Mouse (Mus musculus) embryo, embryonic 10 days (tissue): ENCODE measurements around the gene Fam83g.
A peak's percentile ranks its signal among the peaks of the same experiment; 100 is the strongest.

ENCODE experiments used
- DNase-seq: peaks from one replicate; pipeline ENCODE4 v3.0.0-alpha.2; 2015; ENCODE audit warnings: low spot score

Fam83g gene

DNA sequence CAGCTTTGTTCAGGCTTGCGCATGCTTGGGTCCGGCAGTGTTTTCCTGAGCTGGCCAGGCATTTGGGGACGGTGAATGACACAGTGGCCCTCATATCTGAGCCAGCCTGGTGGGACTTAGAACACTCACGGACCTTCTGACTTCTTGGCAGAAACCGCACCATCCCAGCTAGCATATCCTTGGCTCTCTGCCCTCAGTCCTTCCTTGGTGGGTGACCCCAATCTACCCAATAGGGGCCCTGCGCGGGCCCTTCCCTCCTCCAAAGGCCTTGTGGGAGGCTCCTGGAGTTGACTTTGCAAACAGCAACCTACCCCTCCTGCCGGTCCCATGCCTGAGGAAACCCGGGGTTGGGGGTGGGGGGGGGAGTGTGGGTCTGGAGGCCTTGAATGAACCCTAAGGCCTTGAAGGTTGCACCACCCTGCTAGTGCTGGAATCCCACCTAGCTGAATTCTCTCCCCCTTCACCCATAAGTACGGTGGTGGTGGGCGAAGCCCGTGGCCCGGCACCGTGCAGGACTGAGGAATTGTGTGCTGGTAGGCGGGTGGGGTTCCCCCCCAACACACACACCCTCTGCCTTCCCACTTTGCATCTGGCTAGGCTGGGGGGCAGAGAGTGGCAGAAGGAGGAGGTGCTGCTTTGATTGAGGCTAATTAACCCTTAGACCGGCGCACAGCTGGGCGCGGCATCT is 9.6 kb upstream of the Fam83g start:
- no peak for DNase-seq

DNA sequence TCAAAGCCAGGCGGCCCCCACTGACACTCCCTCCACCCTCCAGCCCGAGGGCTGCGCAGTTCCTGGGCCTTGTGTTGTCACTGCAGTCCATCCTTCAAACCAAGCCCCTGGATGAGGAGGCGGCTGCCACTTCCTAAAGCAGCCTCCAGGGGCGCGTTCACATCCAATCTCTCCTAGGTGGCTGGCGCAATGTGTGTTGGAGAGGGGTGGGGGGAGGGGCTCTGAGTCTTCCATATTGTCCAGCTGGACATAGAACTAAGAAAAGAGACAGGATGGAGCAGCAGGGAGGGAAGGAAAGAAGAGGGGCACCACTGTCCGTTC is 9.1 kb upstream of the Fam83g start:
- peak; percentile 92 for DNase-seq

DNA sequence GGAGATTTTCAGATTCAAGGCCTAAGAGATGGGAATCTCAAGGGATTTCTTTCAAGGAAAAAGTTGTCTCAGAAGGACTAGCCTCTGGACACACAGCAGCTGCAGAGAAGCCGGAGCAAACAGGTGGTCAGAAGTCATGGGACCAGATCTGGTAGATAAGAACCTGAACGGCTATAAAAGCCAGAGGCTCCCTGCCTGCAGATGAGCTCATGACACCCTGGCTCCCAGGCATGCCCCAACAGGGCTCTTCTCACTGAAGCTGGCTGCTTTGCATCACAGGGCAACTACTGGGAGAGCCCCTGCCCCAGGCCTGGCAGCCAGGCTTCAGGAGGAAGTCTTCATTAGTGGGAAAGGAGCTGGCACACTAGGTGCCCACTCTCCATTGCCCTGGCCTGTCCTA is 8.6 kb upstream of the Fam83g start:
- DNase-seq: no peak

DNA sequence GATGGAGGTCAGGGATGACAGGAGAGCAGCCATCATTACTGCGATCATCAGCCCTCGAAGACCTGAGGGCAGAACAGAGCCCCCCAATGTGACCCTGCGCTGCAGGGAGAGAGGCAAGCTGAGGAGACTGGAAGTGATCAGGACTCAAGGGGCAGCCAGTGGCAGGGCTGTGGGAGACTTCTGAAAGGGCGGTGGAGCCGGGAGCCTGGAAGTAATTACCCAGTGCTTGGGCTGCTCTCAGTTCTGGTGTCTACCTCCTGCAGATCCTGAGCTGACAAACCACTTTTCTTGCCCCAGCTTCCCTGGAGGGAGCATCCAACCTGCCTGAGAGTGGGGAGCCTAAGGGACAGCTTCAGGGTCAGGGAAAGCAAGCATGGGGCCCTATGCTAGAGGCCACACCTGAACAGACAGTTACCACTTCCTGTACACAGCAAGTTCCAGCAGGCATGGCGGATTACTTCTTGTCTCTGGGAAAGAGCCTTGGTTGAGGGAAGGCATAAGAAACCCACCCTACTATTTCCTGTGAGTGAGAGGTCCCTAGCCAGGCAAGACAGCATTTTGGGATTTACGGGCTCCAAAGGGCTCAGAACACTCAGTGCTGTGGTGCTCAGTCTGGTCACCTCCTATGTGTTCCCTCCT is 7.6 kb upstream of the Fam83g start:
- peak; percentile 53 for DNase-seq

DNA sequence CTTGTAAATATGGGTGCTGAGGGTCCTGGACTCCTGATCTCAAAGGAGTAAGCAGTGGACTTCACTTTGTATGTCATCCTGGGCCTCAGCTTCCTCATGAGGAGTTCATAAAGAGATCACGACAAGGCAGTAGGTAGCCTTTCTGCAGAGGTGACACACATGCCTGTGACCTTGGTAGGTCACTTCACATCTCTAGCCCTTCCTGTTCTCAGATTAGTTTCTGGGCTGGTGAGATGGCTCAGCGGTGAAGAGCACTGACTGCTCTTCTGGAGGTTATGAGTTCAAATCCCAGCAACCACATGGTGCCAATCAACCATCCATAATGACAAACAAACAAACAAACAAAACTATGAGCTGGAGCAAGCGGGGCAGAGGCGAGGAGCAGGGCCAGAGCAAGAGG is 6.2 kb upstream of the Fam83g start:
- no peak for DNase-seq

DNA sequence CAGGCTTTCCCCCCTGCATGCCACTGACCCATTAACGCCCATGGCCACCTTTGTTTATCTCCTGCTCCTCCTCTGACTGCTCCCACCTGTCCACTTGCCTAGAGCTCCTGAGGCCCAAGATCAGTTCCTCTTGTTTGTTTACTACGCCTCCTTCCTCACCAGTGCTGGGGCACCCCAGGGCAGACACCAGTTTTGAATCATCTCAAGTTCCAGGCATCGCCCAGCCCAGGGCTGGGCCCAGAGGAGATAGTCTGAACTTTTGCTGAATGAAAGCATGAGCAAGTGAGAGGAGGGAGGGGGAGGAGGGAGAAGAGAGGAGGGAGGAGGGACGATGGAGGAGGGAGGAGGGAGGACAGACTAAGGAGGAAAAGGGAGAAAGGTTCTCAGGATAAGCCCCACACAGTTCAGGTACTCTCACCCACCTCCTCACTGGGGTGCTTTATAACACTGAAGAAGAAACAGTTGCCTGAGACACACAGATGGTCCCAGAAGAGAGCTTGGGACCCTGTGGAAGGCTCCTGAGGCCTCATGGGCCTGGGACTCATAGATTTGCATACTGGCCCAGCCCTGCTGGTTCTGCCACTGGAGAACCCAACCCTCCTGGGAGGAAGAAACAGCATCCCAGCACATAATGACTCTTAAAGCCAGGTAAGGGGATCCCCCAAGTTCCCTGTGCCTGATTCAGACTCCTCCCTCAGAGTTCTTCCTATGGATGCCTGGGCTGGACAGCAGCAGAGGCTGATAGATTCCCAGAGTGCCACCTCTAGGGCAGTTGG is 4.6 kb upstream of the Fam83g start:
- no peak for DNase-seq

DNA sequence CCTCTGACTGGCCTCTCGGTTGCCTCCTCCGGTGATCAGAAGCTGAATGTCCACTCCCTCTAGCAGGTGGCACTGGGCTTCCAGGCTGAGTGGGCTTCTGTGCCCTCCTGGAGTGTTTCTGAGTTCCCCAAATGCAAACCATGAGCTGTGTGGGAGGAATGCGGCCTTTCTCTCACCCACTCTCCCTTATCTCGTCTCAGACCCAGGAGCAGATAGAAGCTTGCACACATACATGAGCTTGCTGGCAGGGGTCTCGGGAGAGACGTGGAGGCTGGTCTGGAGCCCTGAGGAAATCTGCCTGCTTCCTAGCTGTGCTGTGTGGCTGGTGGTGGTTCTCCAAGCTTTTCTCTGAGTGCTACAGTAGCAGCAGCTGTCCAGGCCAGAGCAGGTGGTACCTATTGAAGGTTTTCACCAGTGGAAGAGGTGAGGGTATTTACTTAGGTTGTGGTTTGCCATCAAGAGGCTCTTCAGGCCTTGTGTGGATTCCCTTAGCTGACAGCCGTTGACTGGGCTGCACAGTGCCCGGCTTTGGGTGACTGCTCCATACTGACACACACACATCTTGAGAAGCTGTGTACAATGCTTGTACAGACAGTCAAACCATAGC is 1.3 kb downstream of the Fam83g start:
- DNase-seq: no peak

DNA sequence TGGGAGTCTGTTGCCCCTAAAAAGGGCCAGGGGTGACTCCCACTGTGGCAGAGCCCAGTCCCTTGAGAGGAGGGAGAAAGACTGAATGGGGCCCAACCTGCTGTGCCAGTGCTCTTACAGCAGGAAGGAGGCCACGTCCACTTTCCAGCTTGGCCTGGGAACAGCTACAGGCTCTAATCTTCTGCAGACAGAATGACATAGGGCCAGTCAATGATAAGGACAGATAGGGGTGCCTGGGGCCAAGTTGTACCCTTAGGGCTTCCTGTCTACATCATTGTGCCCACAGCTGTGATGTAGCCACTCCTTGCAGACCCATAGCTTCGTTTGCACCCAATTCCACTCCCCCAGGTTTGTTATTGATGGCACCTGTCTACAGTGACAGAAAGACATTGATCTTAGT is 2.2 kb downstream of the Fam83g start:
- DNase-seq: no peak

DNA sequence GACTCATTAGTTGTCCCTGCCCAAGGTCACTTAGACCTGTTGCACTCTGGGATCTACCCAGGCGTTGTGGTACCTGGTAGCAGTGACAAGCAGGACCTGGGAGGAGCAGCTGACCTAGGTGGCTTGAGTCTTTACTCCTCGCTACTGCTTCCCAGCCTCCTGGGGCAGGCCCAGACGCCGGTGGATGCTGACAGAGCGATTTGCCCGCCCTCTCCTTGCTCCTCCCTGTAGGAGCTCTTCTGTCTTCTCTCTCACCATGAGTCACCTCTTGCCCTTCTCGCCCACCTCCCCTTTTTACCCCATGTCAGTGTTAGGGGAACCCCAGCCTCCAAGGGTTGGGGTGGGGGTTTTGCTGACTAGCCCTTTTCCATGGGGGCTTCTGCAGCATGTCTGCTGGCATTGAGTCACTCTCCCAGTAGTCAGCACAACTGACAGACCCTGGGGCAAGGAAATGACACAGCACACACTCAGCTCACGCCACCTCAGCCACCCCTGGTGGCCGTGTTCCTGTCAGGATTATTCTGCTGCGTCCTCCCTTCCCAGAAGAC is 3.1 kb downstream of the Fam83g start:
- DNase-seq: no peak

DNA sequence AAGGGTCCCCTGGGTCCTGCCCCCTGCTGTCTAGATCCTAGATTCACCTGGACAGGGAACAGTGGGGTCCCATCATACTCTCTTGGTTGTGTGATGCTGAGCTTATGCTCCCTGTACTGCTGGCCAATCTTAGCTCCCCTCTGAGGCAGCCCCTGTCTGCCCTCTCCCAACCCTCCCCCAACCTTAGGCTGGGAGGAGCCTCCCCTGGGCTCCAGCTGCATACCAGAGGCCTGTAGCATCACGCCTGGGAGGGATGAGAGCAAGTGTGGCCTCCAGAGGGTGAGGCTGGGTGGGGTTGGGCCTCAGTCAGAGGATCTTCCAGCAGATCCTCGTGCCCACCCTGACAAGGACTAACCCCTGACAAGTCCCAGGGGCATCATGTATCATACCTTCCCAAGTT is 3.7 kb downstream of the Fam83g start:
- DNase-seq: no peak

DNA sequence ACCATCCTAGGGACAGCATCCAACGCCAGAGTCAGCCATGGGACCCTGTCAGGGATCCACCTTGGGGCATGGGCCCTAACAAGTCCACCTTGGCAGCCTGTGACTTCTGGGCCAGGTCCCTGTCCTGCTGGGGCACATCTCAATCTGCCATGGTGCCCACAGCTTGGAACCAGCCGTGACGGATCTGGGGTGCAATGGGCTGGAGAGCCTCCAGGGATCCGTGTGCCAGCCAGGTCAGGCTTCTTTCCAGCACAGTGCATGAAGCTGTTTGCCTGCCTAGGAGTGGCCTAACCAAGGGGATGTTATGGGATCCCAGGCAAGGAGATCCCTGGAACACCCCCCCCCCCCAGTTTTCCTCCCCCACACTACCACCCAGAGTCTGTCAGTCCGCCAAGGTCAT is 9.1 kb downstream of the Fam83g start:
- no peak for DNase-seq

DNA sequence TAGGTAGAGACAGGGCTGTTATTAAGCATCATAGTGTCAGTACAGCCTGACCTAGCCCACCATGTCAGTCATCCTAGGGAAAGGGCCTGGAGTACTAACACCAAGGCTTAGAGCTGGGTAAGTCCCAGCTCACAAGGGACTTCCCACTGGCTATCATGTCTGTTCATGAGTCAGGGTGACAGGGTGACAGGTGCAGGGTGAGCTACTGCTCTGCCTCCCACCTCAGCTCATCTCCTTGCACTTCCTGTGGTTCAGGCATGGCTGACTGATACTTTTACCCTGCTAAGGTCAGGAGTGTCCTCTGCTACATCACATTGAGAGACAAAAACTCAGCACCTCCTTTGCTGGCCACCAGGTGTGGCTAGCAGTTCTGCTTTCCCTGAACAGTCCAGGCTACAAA is 15.0 kb downstream of the Fam83g start:
- no peak for DNase-seq

DNA sequence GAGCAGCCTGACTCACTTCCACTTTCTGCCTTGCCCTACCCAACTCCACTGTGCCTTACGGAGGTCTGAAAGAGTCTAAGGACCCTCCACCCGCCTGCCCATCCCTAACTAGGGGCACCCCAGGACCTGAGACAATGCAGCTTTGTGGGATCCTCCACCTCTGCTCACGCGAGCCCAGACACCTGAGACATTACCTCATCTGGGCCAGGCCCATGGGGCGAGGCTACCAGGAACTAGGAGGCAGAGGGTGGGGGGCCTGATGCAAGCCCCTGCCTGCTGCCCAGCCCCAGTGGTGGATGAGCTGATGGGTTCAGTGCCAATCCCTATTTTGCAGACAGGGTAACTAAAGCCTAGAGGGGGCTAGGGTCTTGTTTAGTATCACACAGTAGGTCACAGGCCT is 15.6 kb downstream of the Fam83g start:
- DNase-seq: no peak

DNA sequence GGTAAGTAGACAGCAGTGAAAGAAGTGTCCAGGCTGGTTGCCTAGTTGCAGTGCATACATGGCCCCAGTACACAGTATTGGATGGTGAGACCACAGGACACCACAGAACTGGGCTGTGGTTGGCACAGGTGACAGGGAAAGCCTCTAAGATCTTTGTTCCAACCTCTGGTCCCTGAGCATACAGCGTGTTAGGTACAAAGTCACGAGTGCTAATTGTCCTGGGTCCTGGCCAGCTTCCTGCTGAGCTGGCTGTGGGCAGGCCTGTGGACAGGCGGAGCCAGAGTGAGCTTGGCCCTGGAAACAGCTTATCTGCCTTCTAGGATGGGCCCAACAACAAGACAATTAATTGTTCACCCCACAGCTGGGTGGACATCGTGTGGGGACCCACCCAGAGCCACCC is 16.0 kb downstream of the Fam83g start:
- DNase-seq: no peak

DNA sequence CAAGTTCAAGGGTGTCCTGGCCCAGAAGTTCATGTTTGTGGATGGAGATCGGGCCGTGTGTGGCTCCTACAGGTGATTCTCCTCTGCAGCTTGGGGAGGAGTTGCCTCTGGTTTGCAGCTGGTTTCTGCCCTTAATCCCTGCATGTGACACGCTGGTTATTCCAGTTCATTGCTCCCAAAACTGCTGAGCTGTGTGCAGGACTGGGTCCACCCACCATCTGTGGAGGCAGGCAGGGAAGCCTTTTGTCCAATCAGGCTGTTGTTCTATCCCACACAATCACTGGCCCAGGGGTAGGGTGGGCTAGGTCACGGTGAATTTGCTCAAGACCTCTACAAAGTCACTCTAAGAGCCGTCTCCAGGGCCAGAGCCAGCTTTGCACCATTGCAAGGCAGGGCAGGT is 17.8 kb downstream of the Fam83g start:
- DNase-seq: peak; percentile 28

DNA sequence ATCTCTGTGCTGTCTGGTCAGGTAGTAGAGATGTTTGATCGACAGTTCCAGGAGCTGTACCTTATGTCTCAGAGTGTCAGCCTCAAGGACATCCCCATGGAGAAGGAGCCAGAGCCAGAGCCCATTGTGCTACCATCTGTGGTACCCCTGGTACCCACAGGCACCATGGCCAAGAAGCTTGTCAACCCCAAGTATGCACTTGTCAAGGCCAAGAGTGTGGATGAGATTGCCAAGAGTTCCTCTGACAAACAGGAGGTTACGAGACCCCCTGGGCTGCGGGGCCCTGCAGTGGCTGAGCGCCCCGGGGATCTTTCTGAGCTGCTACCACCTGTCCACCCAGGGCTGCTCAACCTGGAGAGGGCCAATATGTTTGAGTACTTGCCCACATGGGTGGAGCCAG is 18.6 kb downstream of the Fam83g start:
- DNase-seq: no peak

DNA sequence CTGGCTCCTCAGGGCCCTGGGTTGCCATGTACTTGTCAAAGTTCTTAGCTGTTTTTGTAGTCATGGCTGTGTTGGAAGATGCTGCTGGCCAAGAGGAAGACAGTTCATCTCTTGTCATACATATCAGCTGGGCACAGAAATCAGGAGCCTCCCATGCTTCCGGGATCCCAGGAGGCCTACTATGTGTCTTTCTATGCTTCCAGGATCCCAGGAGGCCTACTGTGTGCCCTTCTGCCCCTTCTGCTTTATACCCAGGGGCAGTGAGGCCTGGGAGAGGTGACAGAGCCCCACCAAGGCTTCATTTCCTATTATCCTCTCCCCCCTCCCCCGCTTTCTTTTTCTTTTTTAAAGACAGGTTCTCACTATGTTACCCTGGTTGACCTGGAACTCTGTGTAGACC is 21.7 kb downstream of the Fam83g start:
- DNase-seq: no peak

DNA sequence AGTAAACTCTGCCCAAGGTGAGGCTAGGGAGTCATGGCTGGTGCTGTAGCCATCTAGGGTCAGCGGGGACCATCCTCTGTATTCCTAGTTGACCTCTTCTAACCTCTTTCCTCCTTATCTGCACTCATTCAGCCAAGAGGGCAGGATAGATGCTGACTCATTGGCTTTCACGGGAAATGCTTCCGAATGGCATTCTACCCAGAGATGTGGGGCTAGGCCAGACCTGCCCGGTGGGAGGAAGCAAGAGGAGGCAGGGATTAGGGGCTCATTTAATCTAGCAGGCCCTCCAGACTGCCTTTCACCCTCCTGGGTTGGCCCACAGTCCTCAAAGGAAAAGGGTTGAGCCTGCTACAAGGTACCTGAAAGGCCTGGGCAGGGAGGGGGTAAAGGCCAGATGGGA is 22.3 kb downstream of the Fam83g start:
- DNase-seq: no peak

DNA sequence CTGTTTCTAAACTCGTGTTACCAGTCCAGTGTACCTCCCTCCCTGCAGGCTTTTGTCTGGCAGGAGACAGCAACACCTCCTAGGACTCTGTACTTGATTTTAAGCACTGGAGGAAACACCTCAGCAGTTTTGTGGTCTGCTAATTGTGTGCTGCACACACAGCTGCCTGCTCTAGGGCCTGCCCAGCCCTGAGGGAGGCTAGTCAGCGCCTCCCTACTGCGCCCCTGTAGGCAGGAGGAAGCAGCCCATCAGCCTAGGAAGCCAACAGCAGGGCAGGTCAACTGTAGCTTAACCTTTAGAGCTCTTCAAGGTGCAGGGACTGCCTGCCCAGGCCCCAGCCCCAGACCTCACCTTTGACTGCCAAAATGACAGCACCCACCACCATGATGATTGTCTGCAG is 25.0 kb downstream of the Fam83g start:
- no peak for DNase-seq

DNA sequence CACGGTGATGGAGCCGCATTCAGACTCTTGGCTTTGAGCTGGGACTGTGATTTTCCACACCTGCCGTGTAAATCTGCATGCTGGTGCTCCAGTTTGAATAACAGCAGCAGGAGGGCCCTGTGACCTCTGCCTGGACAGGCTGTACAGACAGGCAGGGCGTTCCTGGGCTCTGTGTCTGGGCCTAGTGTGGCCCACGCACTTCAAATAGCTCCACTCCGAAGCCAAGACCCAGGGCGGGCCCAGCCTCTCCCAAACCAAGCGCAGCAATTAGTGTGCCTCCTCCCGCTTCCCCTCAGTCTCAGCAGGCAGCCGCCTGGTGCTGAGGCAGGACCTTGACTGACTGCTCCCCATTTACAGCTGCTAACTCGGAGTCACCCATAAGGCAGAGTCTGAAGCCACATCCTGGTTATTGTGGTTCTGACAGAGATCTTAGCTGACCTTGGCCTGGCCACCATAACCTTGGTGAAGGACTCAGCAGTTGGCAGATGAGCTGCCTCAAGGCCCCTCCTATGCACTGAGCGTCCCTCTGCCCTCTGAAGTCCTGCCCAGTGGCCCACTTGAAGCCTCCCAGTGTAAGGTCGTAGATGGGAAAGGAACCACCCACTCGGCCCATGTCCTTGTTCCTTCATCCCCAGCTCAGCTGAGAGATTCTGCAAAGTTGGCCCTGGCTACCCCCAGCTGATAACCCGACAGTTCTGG is 29.4 kb downstream of the Fam83g start:
- DNase-seq: no peak

DNA sequence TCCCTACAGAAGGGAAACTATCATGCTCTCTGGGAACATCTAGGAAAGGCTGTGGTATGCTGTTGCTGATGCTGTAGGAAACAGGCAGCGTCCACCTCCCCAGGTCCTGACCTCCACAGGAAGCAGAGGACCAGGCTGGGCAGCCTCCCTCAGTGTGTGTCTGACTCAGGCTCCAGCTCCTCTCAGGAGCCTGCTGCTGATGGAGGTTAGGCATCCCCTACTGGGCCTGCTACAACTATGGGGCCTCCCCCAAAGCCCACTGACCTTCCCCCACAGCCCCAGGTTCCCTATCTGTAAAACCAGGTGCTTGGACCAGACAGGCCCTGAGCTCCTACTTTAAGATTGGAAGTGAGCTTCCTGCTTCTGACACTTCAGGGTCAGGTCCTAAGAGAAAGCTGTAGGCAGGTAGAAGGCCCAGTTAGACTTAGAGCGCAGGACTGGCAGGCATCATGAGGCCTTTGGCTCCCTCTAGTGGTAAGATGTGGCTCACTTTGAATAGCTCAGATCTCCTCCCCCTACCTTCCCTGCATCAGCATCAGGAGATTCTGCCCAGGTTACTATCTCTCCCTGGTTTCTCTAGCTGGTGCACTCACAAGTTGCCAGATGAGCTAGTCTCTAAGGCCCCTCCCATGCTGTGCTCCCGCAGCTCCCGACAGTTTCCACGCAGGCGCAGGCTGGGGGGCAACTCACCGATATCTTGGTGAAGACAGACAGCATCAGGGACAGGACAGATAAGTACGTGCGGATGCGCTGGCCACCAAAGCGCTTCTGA is 30.6 kb downstream of the Fam83g start:
- peak; percentile 95 for DNase-seq

DNA sequence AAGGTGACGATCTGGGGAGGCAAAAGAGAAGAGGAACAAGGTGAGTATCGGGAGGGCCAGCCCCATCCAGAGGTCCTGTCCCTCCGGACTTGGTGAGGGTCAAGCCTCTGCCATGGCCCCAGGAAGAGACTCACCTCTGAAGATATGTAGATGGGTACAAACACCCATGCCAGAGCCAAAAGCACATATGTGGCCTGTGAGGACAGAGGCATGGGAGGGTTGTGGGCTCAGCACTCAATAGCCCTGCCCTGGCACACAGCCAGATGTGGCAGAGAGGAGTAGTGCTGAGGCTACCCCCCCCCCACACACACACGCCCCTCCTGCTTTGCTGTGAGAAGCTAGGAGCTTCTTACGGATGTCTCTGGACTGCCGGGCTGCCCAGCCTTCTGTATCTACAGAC is 31.2 kb downstream of the Fam83g start:
- DNase-seq: no peak
